Mouse (Mus musculus): ENCODE data around the gene Evpl.

DNA sequence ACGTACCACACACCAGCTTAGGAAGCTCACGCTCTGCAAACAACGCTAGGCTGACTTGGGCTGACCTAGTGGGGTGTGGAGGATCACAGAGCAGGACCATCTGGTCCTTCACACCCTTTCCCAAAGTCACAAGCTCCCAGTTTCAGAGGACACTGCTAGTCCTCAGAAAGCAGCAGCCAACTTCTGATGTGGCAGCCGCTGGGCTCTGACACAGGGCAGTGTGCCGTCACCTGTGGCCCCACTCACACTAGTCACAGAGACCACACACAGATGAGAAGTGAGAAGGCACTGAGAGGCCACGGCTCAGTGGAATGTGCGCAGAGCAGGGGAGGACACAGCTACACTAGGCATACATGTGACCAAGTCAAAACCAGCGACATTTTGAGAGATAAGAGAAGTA is 13.0 kb upstream of the Evpl start:
- no peak for TF ChIP-seq CTCF (IDR thresholded peaks at IDR 0.05; ENCODE audit: insufficient read depth, low read depth, low read length)
- no peak for TF ChIP-seq POLR2A (IDR thresholded peaks at IDR 0.05; ENCODE audit: insufficient read depth, low read depth, low read length)

Measured in olfactory bulb, adult 2 months (tissue).